Mouse (Mus musculus): ENCODE measurements around the gene 3110070M22Rik.
"Not testable (repeated sequence)": the region's sequence is repeated elsewhere in the genome, so short reads cannot be mapped to it uniquely, and the experiment has no call there.

DNA sequence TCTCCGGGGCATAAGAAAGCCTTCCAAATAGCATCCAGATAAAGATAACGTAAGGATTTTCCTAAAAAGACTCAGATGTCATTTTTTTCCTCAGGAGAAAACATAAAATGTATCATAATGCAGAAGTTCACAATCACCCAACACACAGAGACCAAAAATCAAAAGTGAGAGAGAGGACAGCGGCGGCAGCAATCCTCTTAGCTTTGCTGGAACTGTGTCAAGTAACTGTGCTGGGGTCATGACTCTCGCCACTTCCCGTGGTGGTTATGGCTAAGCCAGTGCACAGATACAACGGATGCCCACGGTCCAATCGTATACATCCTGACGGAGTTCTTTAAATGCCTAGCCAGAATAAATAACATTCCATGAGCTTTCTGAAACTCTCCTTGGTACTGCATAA is 3.9 kb upstream of the 3110070M22Rik start:
- not testable (repeated sequence) for TF ChIP-seq ZMIZ1 (IDR thresholded peaks at IDR 0.05; ENCODE audit: low read depth, low read length); CTCF (conservative IDR thresholded peaks at IDR 0.05 in 1 of 2, IDR thresholded peaks at IDR 0.05 in 1 of 2; ENCODE audit: low read depth in 2 of 2, low read length in 2 of 2); POLR2A (IDR thresholded peaks at IDR 0.05; ENCODE audit: low read depth, low read length); NRF1 (IDR thresholded peaks at IDR 0.05; ENCODE audit: low read depth, low read length); SIN3A (IDR thresholded peaks at IDR 0.05; ENCODE audit: low read length); USF2 (conservative IDR thresholded peaks at IDR 0.05; ENCODE audit: low read depth, low read length); MXI1 (IDR thresholded peaks at IDR 0.05; ENCODE audit: low read depth, low read length); USF1 (IDR thresholded peaks at IDR 0.05; ENCODE audit: low read depth, low read length); HCFC1 (IDR thresholded peaks at IDR 0.05; ENCODE audit: low read depth, low read length); MAX (IDR thresholded peaks at IDR 0.05; ENCODE audit: low read length); NELFE (IDR thresholded peaks at IDR 0.05; ENCODE audit: low read depth, low read length); ZNF384 (IDR thresholded peaks at IDR 0.05; ENCODE audit: low read depth, low read length); EP300 (IDR thresholded peaks at IDR 0.05; ENCODE audit: low read length)

All from CH12.LX (cell line).